Mouse (Mus musculus) bone marrow, adult 2 months (tissue): Measurements from ENCODE around the gene Dennd1a.

Source experiments
- CTCF ChIP-seq: fragments of 200-500 bp; IDR thresholded peaks from 2 replicates; pipeline ENCODE4 v1.5.1; 2011; ENCODE audit warnings: low read length, control low read depth; ENCODE audit not compliant: control insufficient read depth, insufficient read depth
- POLR2A ChIP-seq: fragments of 200-500 bp; IDR thresholded peaks from 2 replicates; pipeline ENCODE4 v1.6.1; 2011; ENCODE audit warnings: low read depth, mild to moderate bottlenecking, control low read depth, low read length, borderline replicate concordance; ENCODE audit not compliant: control insufficient read depth

GRCm38 (mm10) chr2:37776611-37777411 is 510.4 kb downstream of the Dennd1a start:
- no peak for TF ChIP-seq CTCF
- TF ChIP-seq POLR2A: no peak
